Comparison of ENCODE assay signal across 20 mouse cellular contexts in the genomic region with DNA sequence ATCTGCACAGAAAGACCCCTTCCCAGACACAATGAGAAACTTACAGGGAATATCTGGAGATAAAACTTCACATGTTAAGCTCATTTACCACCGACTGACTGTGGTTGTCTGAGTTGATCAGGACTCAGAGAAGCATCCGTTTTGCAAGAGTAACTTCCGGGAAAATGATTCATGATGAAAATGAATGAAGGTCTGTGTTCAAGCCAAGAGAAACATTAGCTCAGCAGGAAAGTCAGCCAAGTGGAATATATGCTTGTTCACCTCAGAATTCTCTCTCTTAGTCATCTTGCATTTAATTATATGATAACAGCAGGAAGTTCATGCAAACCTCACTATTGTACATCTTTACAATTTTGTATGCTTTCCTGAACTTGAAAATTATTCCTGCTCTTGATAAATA.
A peak's percentile ranks its signal among the peaks of the same experiment; 100 is the strongest.
DNase-seq lines count a peak whose midpoint lies in the region; ATAC-seq and TF ChIP-seq lines count a peak whose summit lies in the region.
"Had no signal": no experiment of that assay in that cellular context is flagged by ENCODE, and none has a peak within 500 bp of the region (broad histone marks: within the 10 kb centered on the region; RNA-seq: fewer than 3 reads in every experiment).

No protein-coding gene starts in this region.

- no peak overlapping the region for H3K9ac ChIP-seq in forebrain, postnatal 0 days
- H3K9ac ChIP-seq: embryonic facial prominence, embryonic 12.5 days; heart, embryonic 12.5 days; hindbrain, embryonic 12.5 days; kidney, embryonic 15.5 days; liver, embryonic 13.5 days; midbrain, embryonic 13.5 days; neural tube, embryonic 13.5 days had no signal

- WGBS in forebrain, postnatal 0 days: 33% methylated on average over 3 of the region's 3 CpGs

- no peaks in the 10 kb centered on the region for H3K27me3 ChIP-seq in forebrain, postnatal 0 days (ENCODE audit: insufficient read depth, low read length)
- H3K27me3 ChIP-seq: embryonic facial prominence, embryonic 12.5 days; heart, embryonic 12.5 days; hindbrain, embryonic 12.5 days; kidney, embryonic 15.5 days; liver, embryonic 13.5 days; midbrain, embryonic 13.5 days; neural tube, embryonic 13.5 days had no signal

- no peak for TF ChIP-seq CTCF in forebrain, postnatal 0 days (IDR thresholded peaks at IDR 0.05; ENCODE audit: low read depth)

- no peaks in the 10 kb centered on the region for H3K36me3 ChIP-seq in forebrain, postnatal 0 days (ENCODE audit: insufficient read depth)
- H3K36me3 ChIP-seq: embryonic facial prominence, embryonic 12.5 days; heart, embryonic 12.5 days; hindbrain, embryonic 12.5 days; kidney, embryonic 15.5 days; liver, embryonic 13.5 days; midbrain, embryonic 13.5 days; neural tube, embryonic 13.5 days had no signal

- H3K4me3 ChIP-seq in forebrain, postnatal 0 days (ENCODE audit: low read depth, low read length): no peak overlapping the region
- H3K4me3 ChIP-seq: embryonic facial prominence, embryonic 12.5 days; heart, embryonic 12.5 days; hindbrain, embryonic 12.5 days; kidney, embryonic 15.5 days; left cerebral cortex, adult 2 months; liver, embryonic 13.5 days; midbrain, embryonic 13.5 days; neural tube, embryonic 13.5 days had no signal

- no peaks in the 10 kb centered on the region for H3K9me3 ChIP-seq in forebrain, postnatal 0 days (ENCODE audit: low read length)
- H3K9me3 ChIP-seq: embryonic facial prominence, embryonic 12.5 days; heart, embryonic 12.5 days; hindbrain, embryonic 12.5 days; kidney, embryonic 15.5 days; midbrain, embryonic 13.5 days; neural tube, embryonic 13.5 days had no signal

- H3K4me2 ChIP-seq in forebrain, postnatal 0 days (ENCODE audit: low read depth): no peak overlapping the region
- H3K4me2 ChIP-seq: embryonic facial prominence, embryonic 12.5 days; heart, embryonic 12.5 days; hindbrain, embryonic 12.5 days; kidney, embryonic 15.5 days; liver, embryonic 13.5 days; midbrain, embryonic 13.5 days; neural tube, embryonic 13.5 days had no signal

- H3K4me1 ChIP-seq in forebrain, postnatal 0 days (ENCODE audit: insufficient read depth): no peaks in the 10 kb centered on the region
- H3K4me1 ChIP-seq: embryonic facial prominence, embryonic 12.5 days; heart, embryonic 12.5 days; hindbrain, embryonic 12.5 days; kidney, embryonic 15.5 days; liver, embryonic 13.5 days; midbrain, embryonic 13.5 days; neural tube, embryonic 13.5 days had no signal

- no peak overlapping the region for H3K27ac ChIP-seq in forebrain, postnatal 0 days (ENCODE audit: low read depth, low read length)
- H3K27ac ChIP-seq: embryonic facial prominence, embryonic 12.5 days; hindbrain, embryonic 12.5 days; kidney, embryonic 15.5 days; left cerebral cortex, adult 2 months; liver, embryonic 13.5 days; midbrain, embryonic 13.5 days; neural tube, embryonic 13.5 days had no signal

- DNase-seq in frontal cortex, postnatal 25 days (ENCODE audit: low spot score in 2 of 2): no peak
- DNase-seq in right cerebral cortex, adult 18-20 months: peak; percentile 9
- DNase-seq in right cerebral cortex, postnatal 4 days: no peak
- peak; percentile 42 for DNase-seq in adipocyte (ENCODE audit: low spot score)
- peak; percentile 9 for DNase-seq in telencephalon, adult 2 months (ENCODE audit: low read depth, low spot score)
- no peak for DNase-seq in c-Kit-positive CD71-positive TER-119-positive erythroid progenitor cells, embryonic 14.5 days (ENCODE audit: low spot score)
- no peak for DNase-seq in forebrain, postnatal 0 days
- DNase-seq: adrenal gland, adult 8-10 months; heart, postnatal 14 days; kidney, adult 11 months; liver, embryonic 13.5 days; lung, adult 2 months had no signal

- ATAC-seq in frontal cortex, adult (ENCODE audit: low TSS enrichment): peak; percentile 59; the same call in 1 of the 2 replicates
- no peak for ATAC-seq in forebrain, postnatal 0 days
- ATAC-seq: midbrain, embryonic 13.5 days had no signal

Comparison
In these comparisons a context has a peak if more than half of its experiments do, and no peak if none do; other contexts are left out.
1. DNase-seq: peak in right cerebral cortex, adult 18-20 months (single experiment), adipocyte (single experiment) and telencephalon, adult 2 months (single experiment); none in frontal cortex, postnatal 25 days (0 of 2), right cerebral cortex, postnatal 4 days (single experiment), c-Kit-positive CD71-positive TER-119-positive erythroid progenitor cells, embryonic 14.5 days (single experiment) and forebrain, postnatal 0 days (single experiment).